Mouse (Mus musculus) small intestine, adult 2 months (tissue): ENCODE results near the gene 1110002E22Rik. TPM values are rescaled to one million over a fixed set of nuclear protein-coding genes. Genes with fewer than 3 reads are reported as not detected.

ENCODE experiments used
- H3K27ac ChIP-seq: fragments of 200-500 bp; 2 replicates; pipeline ENCODE4 v1.5.1; 2012; ENCODE audit warnings: low read depth, low read length, control low read depth, inconsistent platforms; ENCODE audit not compliant: insufficient read depth
- H3K27me3 ChIP-seq: fragments of 200-500 bp; 2 replicates; pipeline ENCODE4 v1.6.1; 2012; ENCODE audit warnings: mild to moderate bottlenecking, moderate library complexity, low read length, inconsistent platforms; ENCODE audit not compliant: control insufficient read depth, insufficient read depth
- H3K36me3 ChIP-seq: fragments of 200-500 bp; 2 replicates; pipeline ENCODE4 v1.6.1; 2012; ENCODE audit warnings: mild to moderate bottlenecking, low read length, control low read depth, inconsistent platforms; ENCODE audit not compliant: control insufficient read depth, insufficient read depth
- H3K4me1 ChIP-seq: fragments of 200-500 bp; 2 replicates; pipeline ENCODE4 v1.6.1; 2012; ENCODE audit warnings: low read length, inconsistent platforms, mixed read lengths; ENCODE audit not compliant: control insufficient read depth, insufficient read depth, insufficient read length
- H3K4me3 ChIP-seq: fragments of 200-500 bp; 2 replicates; pipeline ENCODE4 v1.5.1; 2012; ENCODE audit warnings: low read depth, mild to moderate bottlenecking, control low read depth, inconsistent platforms, low read length, moderate library complexity
- CTCF ChIP-seq: fragments of 200-500 bp; IDR thresholded peaks from 2 replicates; pipeline ENCODE4 v1.5.1; 2012; ENCODE audit warnings: low read depth, mild to moderate bottlenecking, control low read depth, inconsistent platforms, low read length, moderate library complexity, mixed read lengths; ENCODE audit not compliant: insufficient replicate concordance, insufficient read length; ENCODE audit errors: extremely low read depth
- POLR2A ChIP-seq: fragments of 200-500 bp; IDR thresholded peaks from 2 replicates; pipeline ENCODE4 v1.6.1; 2012; ENCODE audit warnings: low read depth, mild to moderate bottlenecking, control low read depth, inconsistent platforms, low read length, moderate library complexity
- WGBS: fragments of 180-500 bp; shearing (Covaris S2); methylation state at CpG from one replicate; pipeline ENCODE4 v1.1.7; 2018; 5-methylcytosine and 5-hydroxymethylcytosine counted together
- polyA plus RNA-seq: library from polyadenylated mRNA; depleted of rRNA; stranded (reverse); fragments of >200 nt; gene quantifications from 2 replicates; pipeline ENCODE4 v1.2.3, GENCODE M21; 2012

The 1110002E22Rik gene
- polyA plus RNA-seq, 1 experiment, result 0.04 TPM

- no peak overlapping the region for H3K4me3 ChIP-seq
- no peak for TF ChIP-seq POLR2A
- no peak for TF ChIP-seq CTCF
- 78% methylated on average over 4 of the region's 4 CpGs for WGBS
- H3K36me3 ChIP-seq, result no peaks in the 10 kb centered on the region
- H3K27ac ChIP-seq, result no peak overlapping the region
- peaks cover 2% of the 10 kb centered on the region for H3K4me1 ChIP-seq
- no peaks in the 10 kb centered on the region for H3K27me3 ChIP-seq
These were observed 2.2 kb upstream of the 1110002E22Rik start for GRCm38 (mm10) chr3:138062673-138063072.

- Histone ChIP-seq H3K27ac (no peak overlapping the region), H3K4me1 (peaks cover 2% of the 10 kb centered on the region), H3K36me3 (no peaks in the 10 kb centered on the region), H3K4me3 (no peak overlapping the region), H3K27me3 (no peaks in the 10 kb centered on the region)
- WGBS, result 47% methylated on average over 14 of the region's 14 CpGs
- no peak for TF ChIP-seq CTCF
- TF ChIP-seq POLR2A, result no peak
These were observed 1.0 kb upstream of the 1110002E22Rik start for GRCm38 (mm10) chr3:138063731-138064329.

- no peak overlapping the region for H3K27ac ChIP-seq
- H3K4me3 ChIP-seq, result no peak overlapping the region
- H3K27me3 ChIP-seq, result no peaks in the 10 kb centered on the region
- WGBS, result 91% methylated on average over 16 of the region's 16 CpGs
- H3K36me3 ChIP-seq, result no peaks in the 10 kb centered on the region
- TF ChIP-seq CTCF (no peak), POLR2A (no peak)
- H3K4me1 ChIP-seq, result peaks cover 2% of the 10 kb centered on the region
These were observed 1.1 kb downstream of the 1110002E22Rik start for GRCm38 (mm10) chr3:138065930-138066329.

- Histone ChIP-seq H3K27me3 (no peaks in the 10 kb centered on the region), H3K4me3 (no peak overlapping the region), H3K27ac (no peak overlapping the region), H3K4me1 (peaks cover 2% of the 10 kb centered on the region), H3K36me3 (no peaks in the 10 kb centered on the region)
- 77% methylated on average over 20 of the region's 20 CpGs for WGBS
- no peak for TF ChIP-seq CTCF
- no peak for TF ChIP-seq POLR2A
These were observed 1.6 kb downstream of the 1110002E22Rik start for GRCm38 (mm10) chr3:138066348-138066856.

GRCm38 (mm10) chr3:138067288-138067687 lies 2.4 kb downstream of the 1110002E22Rik start, which contains the start of gene Gm5105:
Gene Gm5105 (minus strand): TSS chr3:138067388.
- H3K27me3 ChIP-seq, result no peaks in the 10 kb centered on the region
- TF ChIP-seq POLR2A, result no peak
- no peak for TF ChIP-seq CTCF
- no peaks in the 10 kb centered on the region for H3K36me3 ChIP-seq
- no peak within 1 kb of the TSS for H3K4me3 ChIP-seq
- H3K4me1 ChIP-seq, result no peaks in the 10 kb centered on the region; the same call in 1 of the 2 replicates
- WGBS, result 91% methylated on average over 12 of the region's 12 CpGs
- no peak within 1 kb of the TSS for H3K27ac ChIP-seq

- no peak overlapping the region for H3K4me3 ChIP-seq
- no peaks in the 10 kb centered on the region for H3K36me3 ChIP-seq
- 89% methylated on average over 12 of the region's 12 CpGs for WGBS
- H3K4me1 ChIP-seq, result no peaks in the 10 kb centered on the region; the same call in 1 of the 2 replicates
- H3K27ac ChIP-seq, result no peak overlapping the region
- H3K27me3 ChIP-seq, result no peaks in the 10 kb centered on the region
- TF ChIP-seq POLR2A (no peak), CTCF (no peak)
These were observed 3.3 kb downstream of the 1110002E22Rik start for GRCm38 (mm10) chr3:138068103-138068502.

- H3K36me3 ChIP-seq, result no peaks in the 10 kb centered on the region
- no peaks in the 10 kb centered on the region for H3K27me3 ChIP-seq
- no peak overlapping the region for H3K4me3 ChIP-seq
- WGBS, result 78% methylated on average over 18 of the region's 18 CpGs
- no peaks in the 10 kb centered on the region; the same call in 1 of the 2 replicates for H3K4me1 ChIP-seq
- TF ChIP-seq CTCF (no peak), POLR2A (no peak)
- H3K27ac ChIP-seq, result no peak overlapping the region
These were observed 5.1 kb downstream of the 1110002E22Rik start for GRCm38 (mm10) chr3:138069756-138070511.
